Mouse (Mus musculus): ENCODE measurements around the gene Ppp1r13l. TPM values are rescaled to one million over a fixed set of nuclear protein-coding genes. Genes with fewer than 3 reads are reported as not detected.

The Ppp1r13l gene
- 10 to 100 TPM; 38.2 to 42.9 TPM for total RNA-seq (2021)
- long read RNA-seq, experiment 1, transcript Ppp1r13l-201 (13 exons, 3,130 nt), result major isoform, 9 of 41 reads
- long read RNA-seq, experiment 1, partial matches to known transcripts, result 29 of 41 reads
- long read RNA-seq, experiment 1, other reads (novel, unspliced or antisense), result 3 of 41 reads
- long read RNA-seq, experiment 2, partial matches to known transcripts, result 19 of 21 reads
- long read RNA-seq, experiment 2, other reads (novel, unspliced or antisense), result 1 of 21 reads

DNA sequence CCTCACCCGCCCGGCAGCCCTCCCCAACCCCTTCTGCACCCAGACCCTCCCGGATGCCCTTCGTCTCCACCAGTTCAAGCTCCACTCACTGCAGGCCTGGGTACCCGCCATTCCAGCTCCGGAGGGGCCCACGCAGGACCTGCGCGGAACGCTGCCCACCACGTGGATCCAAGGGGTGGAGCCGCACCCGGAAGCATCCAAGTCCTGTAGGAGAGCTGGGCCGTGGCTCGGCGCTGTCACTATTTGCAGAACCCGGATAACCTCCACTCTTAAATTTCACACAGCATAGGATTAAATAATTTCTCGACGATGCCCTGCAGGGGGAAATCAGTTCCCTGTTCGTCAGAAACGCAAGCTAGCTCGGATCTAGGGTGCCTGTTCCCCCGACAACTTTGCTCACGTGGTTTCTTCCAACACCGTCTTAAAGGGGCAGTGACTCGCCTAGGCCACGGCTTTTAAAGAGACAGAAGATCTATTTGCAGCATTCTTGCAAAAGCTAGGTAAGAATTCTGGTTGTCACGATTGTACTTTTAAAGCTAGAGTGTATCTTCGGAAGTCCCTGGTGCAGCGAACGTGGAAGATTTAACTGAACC lies at the start of gene Ppp1r13l, which contains the start of gene Cd3eap:
TSS of gene Ppp1r13l (plus strand) at position 451 of the 593 bp plus-strand sequence.
TSS of gene Cd3eap (minus strand) at position 185 of the 593 bp plus-strand sequence.
- peak; percentile 90 to 92 for DNase-seq

DNA sequence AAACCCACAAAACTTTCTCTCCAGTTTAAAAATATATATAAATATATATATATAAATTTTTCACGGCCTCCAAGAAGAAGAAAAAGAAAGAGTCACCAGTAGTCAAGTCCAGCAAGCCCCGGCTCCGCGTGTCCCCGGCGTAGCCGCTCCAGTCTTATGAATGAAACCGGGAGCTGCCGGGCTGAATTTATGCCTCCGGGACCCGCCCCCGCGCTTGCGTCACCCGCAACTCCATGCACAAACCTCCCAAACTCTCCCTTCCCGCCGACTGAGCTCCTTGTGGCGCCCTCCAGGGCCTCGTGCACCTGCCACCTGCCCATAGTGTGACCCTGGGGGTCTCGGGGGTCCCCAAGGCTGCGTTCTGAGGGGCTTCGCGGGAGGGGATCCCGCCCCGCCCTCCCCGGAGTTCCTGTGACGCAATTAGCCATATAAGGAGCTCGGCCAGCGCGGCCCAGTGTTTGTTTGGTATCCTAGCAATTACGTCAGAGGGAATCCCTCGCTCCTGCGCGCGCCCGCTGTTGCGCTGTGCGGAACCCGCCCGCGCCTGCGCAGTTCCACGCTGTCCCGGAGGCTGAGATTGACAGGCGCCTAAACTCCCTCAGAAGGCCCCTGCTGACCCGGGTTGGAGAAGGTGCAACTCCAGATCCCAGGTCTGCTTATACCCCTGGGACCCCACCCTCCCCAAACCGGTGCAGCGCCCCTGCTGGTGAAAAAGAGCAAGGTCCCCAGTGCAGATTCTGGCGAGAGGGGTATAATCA lies 49.5 kb upstream of the Ppp1r13l start, which contains the start of gene Fosb:
TSS of gene Fosb (minus strand) at position 168 of the 758 bp plus-strand sequence.
- peak; percentile 96 for DNase-seq

DNA sequence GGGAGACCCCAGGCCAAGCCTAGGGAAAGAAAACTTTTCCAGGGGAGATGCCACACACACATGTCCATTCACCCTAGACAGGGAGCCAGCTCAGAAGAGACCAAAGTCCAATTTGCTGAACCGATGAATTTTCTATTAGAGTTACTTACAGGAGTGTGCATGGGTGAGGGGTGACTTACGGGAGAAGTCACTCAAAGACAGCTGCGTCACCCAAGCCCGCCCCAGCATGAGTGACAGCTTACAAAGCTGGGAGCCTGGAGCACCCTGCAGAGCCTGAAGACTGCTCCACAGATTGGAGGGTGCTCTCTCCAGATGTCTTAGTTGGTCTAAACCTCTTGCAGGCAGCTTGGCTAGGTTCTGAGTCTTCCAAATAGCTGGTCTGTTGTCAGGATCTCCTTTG lies 47.6 kb upstream of the Ppp1r13l start:
- no peak for DNase-seq

DNA sequence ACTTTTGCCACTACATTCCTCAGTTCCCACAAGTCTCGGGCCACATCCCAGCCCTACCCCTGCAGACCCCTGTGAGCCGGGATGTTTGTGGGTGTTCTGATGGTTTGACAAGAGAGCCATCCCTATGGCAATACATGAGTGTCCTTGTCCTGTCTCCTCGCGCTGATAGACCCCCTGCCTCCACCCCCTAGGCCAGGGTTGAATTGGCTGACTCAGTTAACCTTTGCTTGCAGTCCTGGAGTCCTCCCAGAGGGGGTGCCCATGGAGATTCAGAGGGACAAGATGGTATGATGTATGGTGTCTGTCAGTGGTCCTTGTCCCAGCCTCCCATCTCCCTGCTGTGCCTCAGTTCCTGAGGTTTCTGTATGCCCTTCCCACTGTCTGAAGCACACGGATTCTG lies 45.5 kb upstream of the Ppp1r13l start:
- no peak for DNase-seq

DNA sequence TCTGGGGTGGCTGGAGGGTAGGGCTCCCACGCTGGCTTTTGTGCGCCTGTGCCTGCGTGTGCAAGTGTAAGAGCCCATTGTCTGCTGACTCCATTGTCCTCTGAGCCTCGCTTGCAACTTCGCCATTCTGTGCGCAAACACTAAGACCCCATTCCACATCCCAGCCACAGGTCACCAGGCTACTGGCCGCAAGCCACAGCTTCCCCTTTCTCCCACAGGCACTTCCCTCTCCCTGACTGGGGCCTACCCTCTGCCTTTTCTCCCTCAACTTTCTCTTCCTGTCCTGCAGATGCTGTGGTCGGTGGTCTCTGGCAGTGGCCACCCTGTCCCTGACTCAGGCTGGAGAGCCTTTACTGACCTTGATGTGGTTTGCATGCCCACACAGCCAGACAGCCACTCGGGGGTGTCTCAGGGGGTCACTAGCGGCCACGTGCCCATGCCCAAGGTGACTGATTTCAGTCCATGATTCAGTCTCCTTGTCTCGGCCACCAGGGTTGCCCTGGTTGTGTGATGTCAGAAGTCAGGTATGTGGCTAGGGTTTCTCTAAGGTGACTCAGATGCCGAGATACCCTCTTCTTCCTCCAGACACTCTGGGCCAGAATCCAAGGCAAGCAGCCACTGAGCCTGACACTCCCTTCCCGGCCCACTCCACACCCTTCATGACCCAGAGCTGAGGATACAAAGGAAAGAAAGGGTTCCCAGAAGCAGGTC lies 42.9 kb upstream of the Ppp1r13l start:
- peak in 1 of 2 experiments; percentile 71 for DNase-seq

DNA sequence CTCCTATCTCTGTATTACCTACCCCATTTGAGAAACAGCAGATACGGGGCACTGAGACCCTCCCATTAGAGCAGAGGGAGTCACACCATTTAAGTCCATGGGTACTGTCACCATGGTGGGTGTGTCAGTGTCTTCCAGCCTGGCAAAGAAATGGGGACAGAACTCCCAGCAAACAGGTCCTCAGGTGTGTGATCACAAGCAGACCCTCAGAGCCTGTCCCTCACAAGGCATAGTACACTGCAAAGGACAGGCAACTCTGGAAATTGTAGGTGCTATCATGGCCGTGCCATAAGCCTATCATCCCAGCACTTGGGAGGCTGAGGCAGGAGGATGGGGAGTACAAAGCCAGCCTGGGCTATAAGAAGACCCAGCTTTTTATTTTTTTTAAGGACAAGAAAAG lies 41.3 kb upstream of the Ppp1r13l start:
- DNase-seq, result no peak

DNA sequence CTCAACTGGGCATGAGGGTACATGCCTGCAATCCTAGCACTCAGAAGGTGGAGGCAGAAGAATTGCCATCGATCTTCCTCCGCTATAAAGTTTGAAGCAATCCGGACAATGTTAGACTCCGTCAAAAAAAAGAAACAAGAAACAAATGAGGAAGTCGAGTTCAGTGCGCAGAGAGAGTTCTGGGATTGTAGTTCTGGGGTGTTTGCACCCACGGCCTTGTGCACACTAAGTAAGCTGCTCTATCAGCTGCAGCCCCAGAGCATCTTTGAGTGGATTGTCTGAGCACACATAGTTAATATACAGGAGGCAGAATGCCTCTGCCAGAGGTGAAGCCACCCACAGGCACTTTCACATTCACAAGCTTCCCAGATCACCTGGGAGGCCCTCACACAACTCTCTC lies 40.9 kb upstream of the Ppp1r13l start:
- DNase-seq, result no peak

DNA sequence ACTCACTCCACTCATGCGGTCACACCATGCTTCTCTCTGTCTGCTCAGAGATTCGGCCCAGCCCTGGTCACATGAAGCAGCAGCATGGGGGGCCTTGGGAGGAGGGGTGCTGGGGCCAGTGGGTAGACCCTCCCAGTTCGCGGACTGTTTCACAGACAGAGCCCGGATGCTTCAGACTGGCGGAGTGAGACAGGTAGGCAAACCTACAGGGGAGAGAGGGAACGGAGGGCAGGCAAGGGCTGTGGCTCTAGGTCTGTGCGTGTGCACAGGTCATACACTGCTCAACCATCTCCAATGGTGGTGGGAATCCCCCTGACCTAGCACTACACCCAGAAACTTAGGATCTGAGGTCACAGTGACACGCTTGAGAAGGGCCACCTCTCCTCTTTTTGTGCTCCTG lies 40.1 kb upstream of the Ppp1r13l start:
- no peak for DNase-seq

DNA sequence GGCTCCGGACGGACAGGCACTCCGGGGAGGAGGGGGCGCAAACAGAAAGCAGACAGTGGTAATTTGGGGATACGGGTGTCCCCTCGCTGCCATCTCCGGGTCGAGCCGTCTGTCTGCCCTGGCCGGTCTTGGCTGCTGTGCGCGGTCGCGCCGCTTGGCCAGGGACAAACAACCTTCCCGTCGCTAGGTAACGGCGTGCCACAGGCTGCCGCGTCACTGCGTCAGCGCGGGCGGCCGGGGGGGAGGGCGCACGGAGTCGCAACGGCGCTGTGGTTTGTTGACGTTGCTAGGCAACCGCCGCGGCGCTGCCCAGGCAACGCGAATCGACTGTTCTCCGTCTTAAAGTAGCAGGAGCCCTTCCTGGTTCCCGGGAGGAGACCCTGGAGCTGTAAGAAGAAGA lies 39.6 kb upstream of the Ppp1r13l start:
- DNase-seq, result peak; percentile 97 to 98

DNA sequence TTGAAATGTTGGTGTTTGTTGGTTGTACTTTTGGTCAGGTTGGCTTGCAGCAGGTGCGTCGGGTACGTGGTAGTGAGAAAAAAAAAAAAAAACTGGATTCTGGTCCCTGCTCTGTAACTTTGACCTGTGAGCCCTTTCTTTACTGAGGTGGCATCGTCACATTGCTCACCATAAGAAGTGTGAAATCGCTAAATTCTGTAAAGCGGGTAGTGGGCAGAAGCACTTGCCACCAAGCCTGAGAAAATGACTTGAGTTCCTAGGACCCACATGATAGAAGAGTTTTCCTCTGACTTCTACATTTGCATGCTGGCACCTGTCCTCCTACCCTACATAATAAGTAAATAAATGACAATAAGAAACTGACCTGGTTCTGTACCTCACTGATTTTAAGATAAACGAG lies 38.9 kb upstream of the Ppp1r13l start:
- no peak for DNase-seq

DNA sequence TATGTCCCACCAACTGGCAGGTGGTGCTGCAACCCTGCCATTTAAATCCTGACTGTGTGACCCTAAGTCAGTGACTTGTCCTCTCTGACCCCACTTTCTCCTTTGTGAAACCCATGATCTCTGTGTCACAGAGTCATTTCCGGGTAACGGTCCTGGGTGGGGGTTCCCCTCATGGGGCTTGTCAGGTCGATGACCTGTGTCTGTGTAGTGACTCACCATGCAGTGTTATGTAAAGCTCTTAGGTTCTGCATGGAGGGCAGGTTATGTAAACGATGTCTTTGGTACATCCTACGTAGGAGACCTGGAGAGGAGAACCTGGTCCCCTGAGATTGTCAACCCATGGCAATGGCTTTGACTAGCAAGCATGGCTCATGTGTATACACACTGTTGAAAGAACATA lies 38.1 kb upstream of the Ppp1r13l start:
- DNase-seq, result no peak

DNA sequence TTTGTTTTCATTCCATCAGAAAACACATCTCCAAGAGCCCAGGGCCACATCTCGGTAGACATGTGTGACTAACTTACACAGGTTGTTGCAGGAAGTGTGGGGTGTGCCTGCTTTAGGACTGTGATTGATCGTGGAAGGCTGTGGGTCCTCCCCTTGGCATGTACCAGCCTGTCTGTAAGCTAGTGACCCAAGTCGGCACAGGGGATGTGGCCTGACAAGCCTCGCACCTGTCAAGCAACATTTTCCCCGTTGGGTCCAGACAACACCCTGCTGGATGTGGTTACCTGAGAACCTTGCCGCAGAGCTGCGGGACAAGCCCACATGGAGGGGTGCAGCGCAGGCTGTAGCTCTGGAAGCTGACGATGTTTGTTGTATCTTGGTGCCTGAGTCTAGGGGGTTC lies 37.1 kb upstream of the Ppp1r13l start:
- no peak for DNase-seq

DNA sequence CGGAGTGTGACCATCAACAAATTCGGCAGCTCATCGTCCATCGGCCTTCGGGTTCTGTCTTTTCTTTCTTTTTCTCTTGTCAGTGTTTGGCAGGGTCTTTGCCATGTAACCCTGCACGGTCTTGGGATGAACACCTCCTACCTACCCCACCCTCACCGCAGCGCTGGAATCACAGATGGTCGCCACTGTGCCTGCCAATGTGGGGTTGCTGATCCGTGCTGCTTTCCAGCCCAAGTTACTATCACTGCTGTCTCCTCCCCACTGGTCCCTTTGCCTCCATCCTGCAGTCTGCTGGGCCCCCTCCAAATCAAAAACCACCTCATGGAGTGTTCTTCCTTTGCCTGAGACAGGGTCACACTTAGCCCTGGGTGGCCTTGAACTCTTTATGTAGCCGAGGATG lies 35.3 kb upstream of the Ppp1r13l start:
- DNase-seq, result no peak

DNA sequence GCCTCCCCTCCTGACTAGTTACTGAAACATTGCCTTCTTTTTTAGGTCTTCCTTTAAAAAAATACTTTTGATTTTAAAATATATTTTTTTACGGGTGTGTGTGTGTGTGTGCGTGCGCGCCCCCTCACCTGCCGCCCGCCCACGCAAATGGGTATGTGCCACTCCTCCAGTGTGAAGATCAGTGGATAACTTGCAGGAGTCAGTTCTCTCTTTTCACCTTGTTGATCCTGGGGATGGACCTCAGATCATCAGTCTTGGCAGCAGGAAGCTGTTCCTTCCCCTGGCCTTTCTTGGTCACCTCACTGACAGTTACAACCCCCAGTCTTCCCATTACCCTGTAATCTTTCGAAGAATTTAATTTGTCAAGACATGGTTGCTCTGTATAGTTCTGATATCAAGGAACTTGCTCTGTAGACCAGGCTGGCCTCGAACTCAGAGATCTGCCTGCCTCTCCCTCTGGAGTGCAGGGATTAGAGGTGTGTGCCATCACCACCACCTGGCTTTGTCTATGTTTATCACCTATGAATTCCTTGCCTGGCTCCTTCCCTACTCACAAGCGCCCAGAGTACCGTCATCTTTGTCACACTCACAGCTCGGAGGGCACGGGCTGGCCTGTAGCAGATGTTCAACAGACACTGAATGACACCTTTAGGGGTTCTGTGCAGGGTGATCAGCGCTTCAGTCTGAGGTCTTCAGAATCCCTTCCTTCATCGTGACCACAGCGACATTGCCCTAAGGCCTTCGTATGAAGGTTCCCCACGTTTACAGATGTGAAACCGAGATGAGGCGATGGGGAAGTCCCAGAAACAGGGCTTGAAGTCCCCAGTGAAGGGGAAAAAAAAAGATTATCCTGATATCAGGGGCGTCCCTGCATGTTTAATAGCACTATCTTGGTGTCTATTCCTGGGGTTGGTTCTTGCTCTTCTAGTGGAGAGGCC lies 34.0 kb upstream of the Ppp1r13l start:
- DNase-seq, result no peak

DNA sequence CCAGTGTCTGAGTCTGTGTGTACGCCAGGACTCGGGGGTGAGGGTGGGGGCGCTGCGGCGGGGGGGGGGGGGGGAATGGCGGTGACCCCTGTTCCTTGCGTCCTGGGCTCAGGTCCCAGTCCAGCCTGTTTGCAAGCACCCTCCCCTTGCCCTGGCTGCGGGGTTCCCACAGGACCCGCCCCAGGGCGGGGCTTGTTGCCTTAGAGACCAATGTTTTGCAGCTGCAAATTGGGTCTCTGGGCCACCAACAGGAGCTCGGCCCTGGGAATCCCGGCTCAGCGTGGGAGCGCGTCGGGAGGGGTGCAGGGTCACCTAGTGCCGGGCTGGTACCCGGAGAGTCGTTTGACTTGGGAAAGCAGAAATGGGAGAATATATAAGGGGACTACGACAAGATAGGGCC lies 33.2 kb upstream of the Ppp1r13l start:
- DNase-seq, result peak; percentile 95 to 98

DNA sequence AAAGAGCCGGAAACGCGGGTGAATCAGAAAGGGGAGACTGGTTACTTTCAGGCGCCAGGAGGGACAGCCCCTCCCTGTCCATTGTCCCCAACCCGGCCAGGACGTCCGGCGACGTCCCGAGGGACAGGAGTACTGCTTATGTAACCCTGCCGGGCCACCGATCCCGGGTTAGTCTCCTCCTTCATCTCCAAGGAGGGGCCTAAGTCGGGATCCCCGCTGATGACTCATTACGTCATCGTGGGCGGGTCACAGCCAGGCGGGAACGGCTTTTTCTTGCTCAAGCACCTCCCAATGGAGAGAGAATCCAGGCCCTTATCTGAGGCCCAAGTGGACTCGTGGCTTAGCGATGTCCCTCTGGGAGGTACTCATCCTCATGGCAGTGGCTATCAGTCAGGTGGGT lies 32.4 kb upstream of the Ppp1r13l start:
- DNase-seq, result peak; percentile 95 to 98

DNA sequence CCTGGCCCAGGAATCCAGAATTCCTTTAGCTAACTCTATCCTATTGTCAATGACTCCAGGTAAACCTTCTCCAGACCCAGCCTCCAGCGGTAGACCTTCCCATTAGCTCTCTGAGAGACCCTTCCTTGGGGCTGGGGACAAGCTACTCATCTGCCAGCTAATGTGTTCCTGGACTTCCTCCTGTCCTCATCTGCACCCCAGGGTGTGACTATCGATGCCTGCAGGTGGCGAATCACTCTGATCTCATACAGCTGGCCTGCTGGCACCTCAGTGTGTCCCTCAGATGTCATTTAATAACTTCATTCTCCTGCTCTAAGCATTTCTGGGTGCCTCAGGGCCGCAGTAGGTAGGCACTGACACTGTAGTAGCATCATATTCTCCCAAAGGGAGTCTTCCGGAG lies 31.8 kb upstream of the Ppp1r13l start:
- no peak for DNase-seq

DNA sequence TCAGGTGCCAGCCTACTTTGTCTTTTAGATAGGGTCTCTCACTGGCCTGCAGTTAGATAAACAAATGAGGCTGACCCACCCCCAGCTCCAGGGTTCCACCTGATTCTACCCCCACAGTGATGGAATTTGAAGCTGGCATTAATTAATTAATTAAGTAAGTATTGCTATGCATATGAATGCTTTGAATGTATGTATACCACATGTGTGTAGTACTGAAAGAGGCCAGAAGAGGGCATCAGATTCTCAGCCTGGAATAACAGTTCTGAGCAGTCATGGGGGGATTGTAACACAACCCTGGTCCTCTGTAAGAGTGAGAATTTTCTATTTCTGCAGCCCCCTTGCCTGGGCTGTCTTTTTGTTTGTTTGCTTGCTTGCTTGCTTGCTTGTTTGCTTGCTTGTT lies 31.1 kb upstream of the Ppp1r13l start:
- DNase-seq, result no peak

DNA sequence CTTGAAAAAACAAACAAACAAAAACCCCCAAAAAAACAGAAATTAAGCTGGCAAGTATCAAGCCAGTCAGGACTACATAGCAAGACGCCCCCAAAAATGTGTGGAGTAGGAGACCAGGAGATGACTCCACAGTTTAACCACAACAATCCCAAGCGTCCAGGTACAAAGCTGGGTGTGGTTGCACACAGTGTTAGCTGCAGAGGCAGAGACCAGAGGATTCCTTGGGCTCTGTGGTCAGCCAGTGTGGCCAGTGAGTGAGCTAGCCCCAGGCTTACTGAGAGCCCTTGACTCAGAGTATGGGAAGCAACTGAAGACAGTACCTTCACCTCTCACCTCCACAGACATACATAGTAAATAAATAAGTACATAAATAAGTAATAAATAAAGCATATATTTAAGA lies 27.6 kb upstream of the Ppp1r13l start:
- no peak for DNase-seq

DNA sequence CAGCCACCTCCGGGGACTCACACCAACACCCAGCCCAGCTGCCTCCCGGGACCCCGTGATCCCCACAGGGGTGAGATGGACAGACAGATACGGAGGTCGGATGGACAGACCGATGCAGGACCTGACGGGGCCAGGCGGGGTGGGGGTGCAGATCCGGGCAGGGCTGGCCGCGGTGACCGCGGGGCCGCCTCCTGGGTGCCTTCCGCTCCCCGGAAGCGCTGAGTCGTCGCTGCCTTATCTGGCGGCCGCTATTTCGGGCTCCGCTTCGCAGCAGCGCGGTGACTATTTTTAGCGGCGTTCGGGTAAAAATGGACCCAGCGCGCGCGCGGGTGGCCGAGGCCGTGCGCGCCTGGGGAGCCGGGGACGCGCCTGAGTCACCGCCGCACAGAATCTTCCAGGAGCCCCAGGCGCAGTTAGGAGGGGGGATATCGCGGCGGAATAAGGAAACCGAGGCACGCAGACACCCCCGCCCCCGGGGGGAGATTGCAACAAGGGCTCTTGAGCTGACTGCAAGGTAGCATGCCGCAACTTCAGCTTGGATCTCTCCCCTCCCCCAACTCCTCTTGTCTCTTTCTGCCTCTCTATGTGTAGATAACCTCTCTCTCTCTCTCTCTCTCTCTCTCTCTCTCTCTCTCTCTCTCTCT lies 26.7 kb upstream of the Ppp1r13l start:
- peak; percentile 86 to 91 for DNase-seq

DNA sequence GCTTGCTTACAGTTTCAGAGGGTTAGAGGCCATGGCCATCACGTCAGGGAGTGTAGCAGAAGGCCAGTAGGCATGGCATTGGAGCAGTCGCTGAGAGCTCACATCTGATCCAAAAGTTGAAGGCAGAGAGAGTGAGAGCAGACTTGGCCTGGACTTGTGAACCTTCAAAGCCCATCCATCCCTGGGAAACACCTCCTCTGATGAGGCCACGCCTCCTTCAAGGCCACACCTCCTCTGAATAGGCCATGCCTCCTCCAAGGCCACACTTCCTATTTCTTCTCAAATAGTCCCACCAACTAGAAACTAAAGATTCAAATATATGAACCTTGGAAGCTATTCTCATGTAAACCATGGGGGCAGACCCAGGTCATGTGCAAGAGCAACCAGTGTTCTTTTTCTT lies 24.0 kb upstream of the Ppp1r13l start:
- DNase-seq, result no peak
